Mouse (Mus musculus) macrophage (primary cell): ENCODE data around the gene Asgr2. TPM values are rescaled to one million over a fixed set of nuclear protein-coding genes. Genes with fewer than 3 reads are reported as not detected.

ENCODE experiments used
- H3K27ac ChIP-seq: fragments of 350-480 bp; formaldehyde crosslinking; 2 replicates; pipeline ENCODE4 v1.9.0; 2021
- H3K36me3 ChIP-seq: fragments of 350-480 bp; formaldehyde crosslinking; 2 replicates; pipeline ENCODE4 v1.9.0; 2021; ENCODE audit errors: inconsistent target
- H3K4me3 ChIP-seq: fragments of 350-480 bp; formaldehyde crosslinking; 2 replicates; pipeline ENCODE4 v1.9.0; 2021; ENCODE audit errors: inconsistent target
- H3K79me2 ChIP-seq: fragments of 350-480 bp; formaldehyde crosslinking; 2 replicates; pipeline ENCODE4 v1.9.0; 2021; ENCODE audit errors: inconsistent target
- WGBS: methylation state at CpG from one replicate; pipeline ENCODE4 v1.1.7; 2026; ENCODE audit warnings: inconsistent platforms; ENCODE audit not compliant: missing documents; 5-methylcytosine and 5-hydroxymethylcytosine counted together
- polyA plus RNA-seq: library from polyadenylated mRNA; stranded (reverse); fragments of 250-400 nt; gene quantifications from 3 replicates; pipeline ENCODE4 v1.2.4, GENCODE M21; 2018; ENCODE audit warnings: inconsistent platforms

The Asgr2 gene
- polyA plus RNA-seq, 1 experiment from 2014 or later: 1.5 TPM

DNA sequence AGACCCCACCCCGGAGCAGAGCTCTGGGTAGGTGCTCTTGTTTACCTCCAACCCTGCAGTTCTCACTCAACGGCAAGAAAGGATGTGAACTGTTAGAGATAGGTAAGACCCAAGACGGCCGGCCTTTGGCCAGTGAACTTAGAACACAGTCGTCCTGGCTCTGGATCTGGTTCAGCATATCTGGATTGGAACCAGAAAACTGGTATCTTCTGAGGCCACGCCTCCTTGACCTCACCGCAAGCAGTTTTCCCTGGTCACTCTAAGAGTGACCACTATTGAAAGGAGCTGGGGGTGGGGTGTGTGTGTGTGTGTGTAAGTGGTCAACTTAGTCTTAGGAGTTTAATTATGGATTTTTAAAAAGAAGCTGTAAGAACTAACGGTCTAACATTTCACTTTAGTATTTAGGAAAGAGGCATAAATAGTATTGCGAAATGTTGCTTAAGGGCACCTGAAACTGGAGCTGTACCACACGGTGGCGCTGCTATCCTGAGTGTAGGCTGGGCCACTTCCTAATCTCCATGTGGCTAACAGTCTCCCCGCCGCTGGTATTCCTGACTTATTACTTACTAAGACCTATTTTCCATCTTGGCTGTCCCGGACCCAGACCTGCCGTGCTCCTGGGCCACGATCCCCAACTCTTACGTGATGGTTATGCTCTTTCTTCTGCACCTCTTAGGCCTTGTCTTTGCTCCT is 17.9 kb upstream of the Asgr2 start:
- no peak overlapping the region for H3K4me3 ChIP-seq
- no peaks in the 10 kb centered on the region for H3K36me3 ChIP-seq
- 0 out of 2 replicates have a peak overlapping the region, but pooled peaks have one; percentile 12 for H3K27ac ChIP-seq
- 43% methylated on average over 17 of the region's 17 CpGs for WGBS
- H3K79me2 ChIP-seq: no peaks in the 10 kb centered on the region

DNA sequence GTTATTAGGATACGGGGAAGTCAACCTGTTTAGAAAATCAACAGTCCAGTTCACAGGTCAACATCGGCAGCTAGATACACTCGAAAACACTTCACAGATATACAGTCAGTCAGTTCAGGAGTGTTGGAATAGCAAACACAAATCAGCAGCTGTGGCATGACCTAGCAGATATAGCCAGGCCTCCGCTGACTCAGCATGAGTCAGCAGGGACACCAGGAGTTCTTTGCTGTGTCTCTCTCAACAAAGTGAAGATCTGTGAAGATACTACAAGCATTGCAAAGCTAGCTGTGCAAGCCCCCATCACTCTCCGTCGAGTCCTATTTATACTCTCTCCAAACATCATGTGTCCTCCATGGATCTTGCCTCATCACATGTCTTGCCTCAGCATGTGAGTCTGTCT is 16.9 kb upstream of the Asgr2 start:
- H3K36me3 ChIP-seq: no peaks in the 10 kb centered on the region
- H3K79me2 ChIP-seq: no peaks in the 10 kb centered on the region
- H3K4me3 ChIP-seq: no peak overlapping the region
- 64% methylated on average over 6 of the region's 6 CpGs for WGBS
- H3K27ac ChIP-seq: peak overlapping the region; percentile 12; the same call in 1 of the 2 replicates

DNA sequence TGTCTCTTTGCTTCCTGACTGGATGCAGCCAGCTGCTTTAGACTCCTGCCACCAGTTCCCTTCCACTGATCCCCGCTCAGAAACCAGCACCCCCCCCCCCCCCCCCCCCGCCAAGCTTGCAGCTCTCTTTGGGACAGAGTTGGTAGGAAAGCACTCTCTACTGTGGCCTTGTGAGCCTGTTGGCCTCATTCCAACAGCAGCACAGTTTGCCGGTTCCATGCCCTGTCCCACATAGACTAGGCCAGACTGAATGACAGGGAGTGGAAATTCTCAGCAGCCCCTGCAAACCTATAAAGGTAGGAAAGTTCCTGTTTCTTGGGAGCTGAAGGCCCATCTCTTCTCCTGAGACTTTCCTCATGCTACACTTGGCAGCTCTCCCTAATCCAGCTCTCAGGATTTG is 15.0 kb upstream of the Asgr2 start:
- H3K36me3 ChIP-seq: no peaks in the 10 kb centered on the region
- WGBS: 54% methylated on average over 3 of the region's 3 CpGs
- H3K79me2 ChIP-seq: no peaks in the 10 kb centered on the region
- no peak overlapping the region for H3K4me3 ChIP-seq
- H3K27ac ChIP-seq: no peak overlapping the region

DNA sequence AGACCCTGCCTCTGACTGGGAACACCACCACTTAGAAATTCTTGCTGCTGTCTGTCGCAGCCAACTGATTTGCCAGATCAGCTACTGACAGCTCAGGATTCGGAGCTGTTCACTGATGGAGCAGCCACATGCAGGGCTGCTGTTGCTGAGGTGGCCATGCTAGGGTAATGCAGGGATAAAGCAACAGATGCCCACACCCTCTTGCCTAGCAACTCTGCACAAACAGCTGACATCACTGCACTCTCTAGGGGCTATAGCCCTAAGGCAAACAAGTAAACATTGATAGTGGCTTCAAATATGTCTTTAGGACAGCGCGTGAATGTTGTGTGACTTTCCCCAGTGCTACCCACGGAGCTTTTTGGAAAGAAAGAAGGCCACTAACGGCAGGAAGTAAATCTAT is 13.3 kb upstream of the Asgr2 start:
- Histone ChIP-seq H3K4me3 (no peak overlapping the region), H3K79me2 (no peaks in the 10 kb centered on the region), H3K27ac (no peak overlapping the region), H3K36me3 (no peaks in the 10 kb centered on the region)
- 77% methylated on average over 6 of the region's 6 CpGs for WGBS

DNA sequence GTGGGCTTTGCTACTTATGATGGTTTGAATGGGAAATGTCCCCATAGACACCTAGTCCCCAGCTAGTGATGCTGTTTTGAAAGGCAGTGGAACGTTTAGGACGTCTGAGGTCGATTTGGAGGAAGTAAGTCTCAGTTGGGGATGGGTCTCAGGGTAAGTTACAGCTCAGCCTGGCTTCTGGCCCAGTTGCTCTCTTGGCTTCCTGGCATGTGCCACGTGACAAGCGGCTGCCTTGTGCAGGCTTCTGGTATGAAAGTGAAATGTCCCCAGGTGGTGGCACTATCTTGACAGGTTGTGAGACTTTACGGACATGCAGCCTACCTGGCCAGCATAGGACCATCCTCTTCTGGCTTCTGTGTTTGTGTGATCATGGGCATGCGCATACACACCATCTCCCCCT is 12.5 kb upstream of the Asgr2 start:
- Histone ChIP-seq H3K79me2 (no peaks in the 10 kb centered on the region), H3K4me3 (no peak overlapping the region), H3K27ac (no peak overlapping the region), H3K36me3 (no peaks in the 10 kb centered on the region)
- 30% methylated on average over 7 of the region's 7 CpGs for WGBS

DNA sequence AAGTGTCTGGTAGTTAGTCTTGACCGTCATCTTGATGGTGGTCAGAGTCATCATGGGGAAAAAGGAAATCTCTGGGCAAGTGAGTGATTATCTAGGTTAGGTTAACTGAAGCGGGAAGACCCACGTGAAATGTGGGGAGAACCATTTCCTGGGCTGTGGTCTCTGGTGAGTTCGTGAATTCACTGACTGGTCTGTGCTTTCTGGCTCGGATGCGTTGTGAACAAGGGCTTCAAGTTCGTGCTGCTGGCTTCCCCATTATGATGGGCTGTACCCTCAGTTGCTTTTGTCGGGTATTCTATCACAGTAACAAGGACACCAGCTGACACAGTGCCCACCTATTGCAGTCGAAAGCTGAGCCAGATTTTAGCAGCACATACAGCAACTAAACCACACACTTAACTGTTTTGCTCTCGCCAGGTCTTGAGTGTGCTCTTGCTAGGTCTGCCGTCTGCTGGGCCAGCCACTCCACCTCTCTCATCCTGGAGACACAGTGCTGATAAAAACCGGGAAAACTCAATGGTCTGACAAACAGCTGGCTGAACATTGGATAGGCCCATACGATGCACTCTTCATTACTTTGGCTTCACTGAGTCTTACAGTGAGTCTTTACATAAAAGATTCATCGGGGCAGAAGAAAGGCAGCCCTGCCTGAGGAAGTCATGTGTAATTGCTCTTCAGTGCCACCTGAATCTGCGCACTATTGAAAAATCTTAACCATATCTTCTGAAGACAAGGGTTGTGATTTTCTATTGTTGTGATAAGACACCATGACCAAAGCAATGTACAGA is 11.4 kb upstream of the Asgr2 start:
- Histone ChIP-seq H3K36me3 (no peaks in the 10 kb centered on the region), H3K27ac (no peak overlapping the region), H3K4me3 (no peak overlapping the region), H3K79me2 (no peaks in the 10 kb centered on the region)
- 53% methylated on average over 15 of the region's 15 CpGs for WGBS

DNA sequence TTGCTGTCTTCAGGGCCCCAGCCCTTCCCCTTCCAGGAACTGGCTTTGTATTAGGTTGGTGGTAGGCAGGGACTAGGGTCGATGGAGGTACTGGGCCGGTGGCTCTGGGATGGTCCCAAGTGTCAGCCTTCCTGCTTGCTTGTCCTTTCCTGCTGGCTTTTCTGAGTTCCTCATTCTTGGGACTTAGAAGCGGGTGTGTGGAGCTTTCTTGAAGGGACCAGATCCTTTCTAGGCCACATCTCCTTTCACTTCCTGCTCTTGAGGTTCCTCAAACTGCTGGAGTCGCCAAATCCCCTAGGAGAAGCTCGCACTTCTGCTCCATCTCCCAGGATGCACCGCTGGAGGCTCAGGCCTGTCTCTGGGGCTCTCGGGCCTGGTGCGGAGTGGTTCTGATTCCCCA is 7.9 kb upstream of the Asgr2 start:
- Histone ChIP-seq H3K36me3 (no peaks in the 10 kb centered on the region), H3K79me2 (no peaks in the 10 kb centered on the region), H3K4me3 (no peak overlapping the region), H3K27ac (peak overlapping the region; percentile 93)
- 12% methylated on average over 8 of the region's 8 CpGs for WGBS

DNA sequence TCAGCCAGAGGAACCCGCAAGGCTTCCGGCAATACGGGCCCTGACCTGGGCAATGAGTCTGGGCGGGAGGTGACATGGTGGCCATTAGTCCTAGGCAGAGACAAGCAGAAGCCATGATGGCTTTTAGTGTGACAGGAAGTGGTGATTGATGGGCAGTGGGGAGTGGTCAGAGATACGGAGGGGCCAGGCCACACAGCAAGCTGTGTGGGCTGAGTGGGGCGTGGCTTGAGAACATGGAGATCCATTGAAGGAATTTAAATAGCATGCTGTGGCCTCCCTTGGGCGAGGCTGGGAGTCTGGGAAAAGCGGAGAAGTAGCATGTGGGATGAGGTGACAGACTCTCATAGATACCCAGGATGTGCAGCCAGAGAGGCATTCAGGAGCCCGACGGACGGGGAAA is 5.0 kb downstream of the Asgr2 start:
- Histone ChIP-seq H3K4me3 (no peak overlapping the region), H3K27ac (no peak overlapping the region), H3K79me2 (no peaks in the 10 kb centered on the region), H3K36me3 (no peaks in the 10 kb centered on the region)
- 88% methylated on average over 8 of the region's 11 CpGs for WGBS

DNA sequence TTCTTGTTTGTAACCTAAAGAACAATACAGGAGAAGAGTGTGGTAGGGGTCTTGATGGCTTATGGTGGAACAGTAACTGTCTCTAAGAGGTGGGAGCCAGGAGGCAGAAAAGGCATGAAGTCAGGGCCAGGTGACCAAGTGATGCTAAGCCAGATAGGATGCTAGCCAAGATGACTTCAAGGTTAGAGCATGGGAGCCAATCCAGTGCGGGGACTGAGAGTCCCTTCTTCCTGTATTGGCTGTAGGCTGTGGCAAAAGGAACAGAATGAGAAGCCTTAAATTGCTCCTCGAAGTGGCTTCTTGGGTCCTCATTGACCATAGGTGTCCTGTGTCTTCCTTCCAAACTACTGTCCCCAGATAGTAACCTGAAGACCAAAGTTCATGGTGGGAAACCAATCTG is 6.7 kb downstream of the Asgr2 start:
- H3K4me3 ChIP-seq: no peak overlapping the region
- no peak overlapping the region for H3K27ac ChIP-seq
- H3K79me2 ChIP-seq: no peaks in the 10 kb centered on the region
- no peaks in the 10 kb centered on the region for H3K36me3 ChIP-seq
- 92% methylated on average over 2 of the region's 2 CpGs for WGBS

DNA sequence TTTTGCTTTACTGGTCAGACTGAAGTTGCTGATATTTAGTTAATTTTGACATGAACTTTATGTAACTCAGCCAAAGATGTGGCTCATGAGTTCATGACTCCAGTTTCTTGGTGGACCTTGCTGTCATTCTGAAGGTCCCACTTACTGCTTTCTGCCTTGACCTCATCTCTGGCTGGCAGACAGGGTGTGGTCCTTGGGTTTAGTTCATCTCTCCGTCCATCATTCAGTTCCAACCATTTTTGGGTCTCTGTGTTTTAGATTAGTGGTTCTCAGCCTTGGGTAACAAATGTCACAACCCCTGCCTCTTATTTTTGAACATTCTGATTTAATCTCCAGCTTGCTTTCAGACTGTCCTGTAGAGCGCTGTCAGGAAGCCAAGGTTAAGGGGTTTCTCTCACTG is 7.4 kb downstream of the Asgr2 start:
- WGBS: 81% methylated on average over 2 of the region's 2 CpGs
- H3K79me2 ChIP-seq: no peaks in the 10 kb centered on the region
- no peak overlapping the region for H3K4me3 ChIP-seq
- H3K36me3 ChIP-seq: no peaks in the 10 kb centered on the region
- no peak overlapping the region for H3K27ac ChIP-seq

DNA sequence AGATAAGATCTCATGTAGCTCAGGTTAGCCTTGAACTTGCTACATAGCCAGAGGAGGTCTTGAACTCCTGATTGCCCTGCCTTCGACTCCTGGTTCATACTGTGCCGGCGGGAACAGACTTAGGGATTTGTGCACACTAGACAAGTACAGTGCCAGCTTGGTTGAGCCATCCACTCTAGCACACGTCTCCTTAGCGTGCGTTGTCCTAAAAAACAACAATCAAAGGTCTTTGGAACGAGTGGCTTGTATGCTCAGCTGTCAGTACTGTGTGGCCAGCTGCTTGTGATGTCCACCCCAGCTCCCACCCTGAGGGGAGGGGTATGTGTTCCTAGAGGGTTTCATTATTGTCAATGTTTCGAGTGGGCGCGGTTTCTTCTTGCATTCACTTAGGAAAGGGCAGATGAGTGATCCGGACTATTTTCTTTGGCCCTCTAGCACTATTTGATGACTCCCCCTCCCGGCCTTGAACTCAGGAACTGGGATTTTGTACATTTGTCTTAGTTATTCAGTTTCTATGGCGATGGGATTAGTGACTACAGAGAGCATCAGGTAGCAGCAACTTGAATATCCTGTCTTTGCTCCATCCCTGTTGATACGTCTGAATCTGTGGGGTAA is 11.4 kb downstream of the Asgr2 start:
- Histone ChIP-seq H3K79me2 (no peaks in the 10 kb centered on the region), H3K36me3 (no peaks in the 10 kb centered on the region), H3K27ac (no peak overlapping the region), H3K4me3 (no peak overlapping the region)
- 93% methylated on average over 14 of the region's 14 CpGs for WGBS

DNA sequence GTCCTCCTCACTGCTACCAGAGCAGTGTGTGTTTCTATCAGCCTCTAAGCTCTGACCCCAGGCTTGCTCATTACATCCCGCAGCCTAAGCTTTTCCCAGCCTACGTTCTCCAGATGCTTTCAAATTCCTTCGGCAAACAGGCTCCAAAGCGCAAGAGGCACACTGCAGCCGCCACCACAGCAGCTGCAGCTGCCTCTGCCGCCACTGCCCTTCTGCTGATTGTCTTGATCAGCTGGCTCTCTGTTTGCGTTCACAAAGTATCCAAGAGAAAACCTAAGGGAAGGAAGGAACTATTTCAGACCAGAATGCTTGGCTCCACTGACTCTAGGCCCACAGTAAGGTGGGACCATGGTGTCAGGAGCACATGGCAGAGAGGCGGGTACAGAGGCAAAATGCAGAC is 14.6 kb downstream of the Asgr2 start:
- no peaks in the 10 kb centered on the region for H3K79me2 ChIP-seq
- WGBS: 97% methylated on average over 8 of the region's 8 CpGs
- H3K27ac ChIP-seq: no peak overlapping the region
- no peaks in the 10 kb centered on the region for H3K36me3 ChIP-seq
- no peak overlapping the region for H3K4me3 ChIP-seq

DNA sequence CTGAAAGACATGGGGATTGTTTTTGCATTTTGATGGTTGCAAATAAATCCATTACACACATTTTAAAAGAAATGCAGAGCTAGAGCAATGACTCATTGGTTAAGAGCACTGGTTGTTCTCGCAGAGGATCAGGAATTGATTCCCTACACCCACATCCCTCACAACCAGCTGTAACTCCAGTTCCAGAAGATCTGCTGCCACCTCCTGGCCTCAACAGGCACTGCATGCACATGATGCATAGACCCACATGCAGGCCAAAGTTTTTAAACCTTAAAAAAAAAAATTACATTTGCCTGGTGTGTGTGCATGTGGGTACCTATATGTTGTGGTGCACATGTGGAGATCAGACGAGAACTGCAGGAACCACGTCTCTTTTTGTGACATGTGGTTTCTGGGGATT is 17.7 kb downstream of the Asgr2 start:
- no peaks in the 10 kb centered on the region for H3K36me3 ChIP-seq
- no peak overlapping the region for H3K27ac ChIP-seq
- H3K4me3 ChIP-seq: no peak overlapping the region
- H3K79me2 ChIP-seq: no peaks in the 10 kb centered on the region
- 79% methylated on average over 3 of the region's 3 CpGs for WGBS

DNA sequence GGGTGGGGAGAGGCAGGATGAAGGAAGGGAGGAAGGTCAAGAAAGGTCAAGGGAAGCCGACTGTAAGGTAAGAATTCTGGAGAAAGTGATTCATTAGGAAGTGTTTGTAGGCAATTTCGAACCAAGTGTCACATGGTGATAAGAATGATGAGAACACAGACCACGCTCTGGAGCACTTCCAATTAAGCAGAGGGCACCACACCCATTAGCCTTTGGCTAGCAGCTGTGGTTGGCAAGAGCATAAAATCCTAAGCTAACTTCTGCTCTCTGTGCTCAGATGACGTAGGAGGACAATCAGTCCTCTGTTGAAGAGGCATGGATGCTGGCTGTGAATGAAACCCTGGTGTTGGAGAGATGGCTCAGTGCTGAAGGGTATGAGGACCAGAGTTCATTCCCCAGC is 22.1 kb downstream of the Asgr2 start:
- no peaks in the 10 kb centered on the region for H3K79me2 ChIP-seq
- WGBS: 35% methylated on average over 4 of the region's 4 CpGs
- 0 out of 2 replicates have a peak overlapping the region, but pooled peaks have one; percentile 4 for H3K27ac ChIP-seq
- H3K36me3 ChIP-seq: no peaks in the 10 kb centered on the region
- H3K4me3 ChIP-seq: no peak overlapping the region

DNA sequence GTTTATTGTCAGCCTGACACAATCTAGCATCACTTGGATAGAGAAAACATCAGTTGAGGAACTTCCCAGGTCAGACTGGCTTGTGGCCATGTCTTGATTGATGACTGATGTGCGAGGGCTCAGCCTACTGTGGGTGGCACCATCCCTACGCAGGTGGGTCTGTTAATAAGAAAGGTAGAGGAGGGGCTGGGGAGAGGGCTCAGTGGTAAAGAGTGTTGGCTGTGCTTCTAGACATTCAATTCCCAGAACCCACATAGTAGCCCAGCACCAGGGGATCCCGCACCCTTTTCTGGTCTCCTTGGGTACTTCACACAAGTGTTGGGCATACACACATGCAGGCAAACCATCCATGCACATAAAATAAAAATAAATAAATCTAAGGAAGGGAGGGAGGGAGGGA is 23.5 kb downstream of the Asgr2 start:
- no peak overlapping the region for H3K27ac ChIP-seq
- WGBS: 89% methylated on average over 3 of the region's 3 CpGs
- no peaks in the 10 kb centered on the region for H3K79me2 ChIP-seq
- H3K36me3 ChIP-seq: no peaks in the 10 kb centered on the region
- H3K4me3 ChIP-seq: no peak overlapping the region
